Mouse (Mus musculus): ENCODE results near the gene Hdac1.

Gene Hdac1

GRCm38 (mm10) chr4:129509650-129510049 is 32.9 kb downstream of the Hdac1 start:
- no peak for DNase-seq

GRCm38 (mm10) chr4:129508834-129509600 is 33.5 kb downstream of the Hdac1 start:
- DNase-seq, result peak; percentile 61

GRCm38 (mm10) chr4:129508237-129508515 is 34.3 kb downstream of the Hdac1 start:
- no peak for DNase-seq

- no peak for DNase-seq
These were observed 34.9 kb downstream of the Hdac1 start for GRCm38 (mm10) chr4:129507434-129508236.

GRCm38 (mm10) chr4:129505511-129505910 is 37.0 kb downstream of the Hdac1 start:
- DNase-seq, result no peak

- DNase-seq, result no peak
These were observed 39.5 kb downstream of the Hdac1 start for GRCm38 (mm10) chr4:129502901-129503444.

- no peak for DNase-seq
These were observed 40.1 kb downstream of the Hdac1 start for GRCm38 (mm10) chr4:129502327-129502888.

GRCm38 (mm10) chr4:129500607-129501566 is 41.6 kb downstream of the Hdac1 start:
- peak; percentile 94 for DNase-seq

GRCm38 (mm10) chr4:129500017-129500416 is 42.5 kb downstream of the Hdac1 start:
- no peak for DNase-seq

- DNase-seq, result no peak
These were observed 43.6 kb downstream of the Hdac1 start for GRCm38 (mm10) chr4:129498941-129499340.

- DNase-seq, result peak; percentile 61
These were observed 45.9 kb downstream of the Hdac1 start for GRCm38 (mm10) chr4:129496631-129497030.

GRCm38 (mm10) chr4:129495672-129496562 is 46.6 kb downstream of the Hdac1 start:
- peak; percentile 43 for DNase-seq

GRCm38 (mm10) chr4:129494681-129495080 is 47.8 kb downstream of the Hdac1 start:
- no peak for DNase-seq

- peak; percentile 68 for DNase-seq
These were observed 51.3 kb downstream of the Hdac1 start, which contains the start of the genes Tssk3 and Fam229a for GRCm38 (mm10) chr4:129490972-129491880. Gene Tssk3 (minus strand): TSS chr4:129491022. Gene Fam229a (plus strand): TSS chr4:129491190.

GRCm38 (mm10) chr4:129481090-129481489 is 61.4 kb downstream of the Hdac1 start:
- DNase-seq, result no peak

GRCm38 (mm10) chr4:129479863-129480262 is 62.6 kb downstream of the Hdac1 start:
- DNase-seq, result no peak

GRCm38 (mm10) chr4:129476047-129476446 is 66.5 kb downstream of the Hdac1 start:
- DNase-seq, result no peak

Measured in lung, postnatal 36 days (tissue).